Mouse (Mus musculus) lung, postnatal 0 days (tissue): ENCODE measurements around the gene Pak1. TPM values are rescaled to one million over a fixed set of nuclear protein-coding genes. Genes with fewer than 3 reads are reported as not detected.

Source experiments
- ATAC-seq: fragments of 200-750 bp; cut with Nextera tagmentation; 2 replicates; pipeline ENCODE4 v1.8.0; 2017; ENCODE audit warnings: moderate library complexity
- DNase-seq: peaks from one replicate; pipeline ENCODE4 v3.0.0-alpha.2; 2016; ENCODE audit warnings: low spot score
- H3K27ac ChIP-seq: fragments of 300-500 bp; sonication (generic); 2 replicates; pipeline ENCODE4 v1.5.1; 2014; ENCODE audit warnings: antibody characterized with exemption, mild to moderate bottlenecking, low read length, mixed read lengths
- H3K27me3 ChIP-seq: fragments of 300-500 bp; sonication (generic); replicated peaks from 2 replicates; pipeline ENCODE4 v1.6.1; 2014; ENCODE audit warnings: low read length, mixed read lengths; ENCODE audit not compliant: insufficient read depth
- H3K36me3 ChIP-seq: fragments of 300-500 bp; sonication (generic); 2 replicates; pipeline ENCODE4 v1.6.1; 2014; ENCODE audit warnings: low read length, mixed read lengths; ENCODE audit not compliant: insufficient read depth
- H3K4me1 ChIP-seq: fragments of 300-500 bp; sonication (generic); 2 replicates; pipeline ENCODE4 v1.6.1; 2014; ENCODE audit warnings: antibody characterized with exemption, low read depth, low read length, mixed read lengths; ENCODE audit not compliant: insufficient read depth
- H3K4me2 ChIP-seq: fragments of 300-500 bp; sonication (generic); replicated peaks from 2 replicates; pipeline ENCODE4 v1.6.1; 2014; ENCODE audit warnings: low read depth, mild to moderate bottlenecking, low read length, moderate library complexity, mixed read lengths
- H3K4me3 ChIP-seq: fragments of 300-500 bp; sonication (generic); 2 replicates; pipeline ENCODE4 v1.5.1; 2014; ENCODE audit warnings: low read depth, low read length
- H3K9ac ChIP-seq: fragments of 300-500 bp; sonication (generic); replicated peaks from 2 replicates; pipeline ENCODE4 v1.6.1; 2014; ENCODE audit warnings: low read depth, mild to moderate bottlenecking
- H3K9me3 ChIP-seq: fragments of 300-500 bp; sonication (generic); 2 replicates; pipeline ENCODE4 v1.6.1; 2016; ENCODE audit warnings: low read length, mixed read lengths
- CTCF ChIP-seq: IDR thresholded peaks from 2 replicates; pipeline ENCODE4 v1.5.1; 2016; ENCODE audit warnings: antibody characterized with exemption, mild to moderate bottlenecking
- EP300 ChIP-seq: IDR thresholded peaks from 2 replicates; pipeline ENCODE4 v1.6.1; 2016; ENCODE audit warnings: antibody characterized with exemption, mild to moderate bottlenecking, control low read depth
- WGBS: fragments of 180-500 bp; shearing (Covaris S2); extraction: QIAGEN DNeasy Blood & Tissue Kit; methylation state at CpG from one replicate; pipeline ENCODE4 v1.1.7; 2014; 5-methylcytosine and 5-hydroxymethylcytosine counted together
- polyA plus RNA-seq: library from polyadenylated mRNA; unstranded; fragments of >200 nt; fragmentation: Nextera tagmentation; extraction: Ambion mirVana; gene quantifications from 2 replicates; pipeline ENCODE4 v1.2.1, GENCODE M21; 2015

The Pak1 gene
- polyA plus RNA-seq, 1 experiment from 2014 or later: 6.9 TPM

- no peaks in the 10 kb centered on the region for H3K9me3 ChIP-seq
- 72% methylated on average over 1 of the region's 1 CpGs for WGBS
These were observed 156.1 kb downstream of the Pak1 start for GRCm38 (mm10) chr7:97944485-97944884.

More at GRCm38 (mm10) chr7:97944485-97944884, 156.1 kb downstream of the Pak1 start:
- no peak overlapping the region for H3K9ac ChIP-seq
- DNase-seq (no peak), ATAC-seq (no peak)
- no peaks in the 10 kb centered on the region for H3K4me1 ChIP-seq
- TF ChIP-seq CTCF: no peak
- TF ChIP-seq EP300: no peak
- no peak overlapping the region for H3K27ac ChIP-seq
- no peak overlapping the region for H3K4me2 ChIP-seq
- no peaks in the 10 kb centered on the region for H3K36me3 ChIP-seq
- no peak overlapping the region for H3K4me3 ChIP-seq
- H3K27me3 ChIP-seq: no peaks in the 10 kb centered on the region

Other genes starting within 250 kb of the Pak1 start
- gene Aamdc, start 209.0 kb upstream of the Pak1 start, polyA plus RNA-seq: 56.1 and 56.3 TPM in 2 replicates
- gene Rsf1, start 208.7 kb upstream of the Pak1 start, polyA plus RNA-seq: 16.2 and 17.4 TPM in 2 replicates
- 72.0 and 73.3 TPM in 2 replicates for gene Clns1a, start 91.9 kb upstream of the Pak1 start, polyA plus RNA-seq
- gene Aqp11, start 50.3 kb upstream of the Pak1 start, polyA plus RNA-seq: 4.2 TPM in 2 replicates
- not detected in 2 replicates for gene Gdpd4, start 131.4 kb downstream of the Pak1 start, polyA plus RNA-seq